Mouse (Mus musculus) urinary bladder, adult 2 months (tissue): ENCODE results near the gene Dnah11. TPM values are rescaled to one million over a fixed set of nuclear protein-coding genes. Genes with fewer than 3 reads are reported as not detected.

Experiments used
- polyA plus RNA-seq: library from polyadenylated mRNA; depleted of rRNA; stranded (reverse); fragments of >200 nt; gene quantifications from 2 replicates; pipeline ENCODE4 v1.2.3, GENCODE M21; 2012; rRNA removed

The Dnah11 gene
- polyA plus RNA-seq, 1 experiment = 0.48 TPM

Other genes with a start within 250 kb of the Dnah11 start
- 3.3 and 4.4 TPM in 2 replicates for gene Sp4, start 102.4 kb upstream of the Dnah11 start, polyA plus RNA-seq